ENCODE assay signal across 11 mouse cellular contexts in the genomic region with DNA sequence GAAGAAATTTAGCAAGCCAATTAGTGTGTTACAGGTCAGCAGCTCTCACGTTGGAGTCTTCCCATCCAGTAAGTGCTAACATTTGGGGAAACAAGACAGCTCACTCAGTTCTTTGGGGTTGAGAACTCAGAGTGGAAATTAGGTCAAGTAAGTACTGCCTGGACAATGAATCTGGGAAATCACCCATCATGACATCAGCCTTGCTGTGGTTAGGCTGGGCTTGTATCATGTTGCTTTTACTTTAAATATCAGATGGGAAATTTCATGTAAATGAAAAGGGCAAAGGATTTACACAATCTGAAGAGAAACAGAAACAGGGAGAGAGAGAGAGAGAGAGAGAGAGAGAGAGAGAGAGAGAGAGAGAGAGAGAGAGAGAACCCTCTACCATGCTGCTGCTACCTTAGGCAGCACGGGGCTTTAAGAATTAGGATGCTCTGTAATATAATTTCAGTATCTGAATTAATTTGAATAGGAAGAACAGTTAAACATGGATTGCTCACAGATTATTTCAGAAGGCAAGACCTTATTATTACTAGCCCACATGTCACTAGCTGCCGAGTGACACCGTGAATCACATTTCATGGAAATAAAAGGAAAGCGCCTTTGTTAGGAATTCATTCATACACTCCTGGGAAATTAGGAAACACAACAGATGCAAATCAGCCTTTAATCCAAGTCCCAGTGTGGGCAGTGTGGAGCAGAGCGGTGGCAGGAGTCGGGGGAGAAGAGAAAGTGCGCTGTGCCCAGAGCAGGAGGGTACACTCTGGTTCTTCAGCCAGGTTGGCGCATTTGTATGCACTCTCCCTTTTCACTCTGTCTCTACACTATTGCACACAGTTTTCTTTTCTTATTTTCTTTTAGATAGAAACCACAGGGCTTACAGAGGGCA.
DNase-seq lines count a peak whose midpoint lies in the region; ATAC-seq and TF ChIP-seq lines count a peak whose summit lies in the region.
"Had no signal": no experiment of that assay in that cellular context is flagged by ENCODE, and none has a peak within 500 bp of the region (broad histone marks: within the 10 kb centered on the region; RNA-seq: fewer than 3 reads in every experiment).

No protein-coding gene starts in this region.

- TF ChIP-seq CTCF in CH12.LX (conservative IDR thresholded peaks at IDR 0.05 in 1 of 2, IDR thresholded peaks at IDR 0.05 in 1 of 2; ENCODE audit: low read depth in 2 of 2, low read length in 2 of 2): no peak

- no peaks in the 10 kb centered on the region for H3K9me3 ChIP-seq in CH12.LX (replicated peaks; ENCODE audit: low read length)
- H3K9me3 ChIP-seq in hindbrain, embryonic 11.5 days (ENCODE audit: control insufficient read depth, low read length): no peaks in the 10 kb centered on the region
- no peaks in the 10 kb centered on the region for H3K9me3 ChIP-seq in midbrain, embryonic 14.5 days (ENCODE audit: control insufficient read depth, low read length)
- H3K9me3 ChIP-seq in kidney, embryonic 15.5 days (replicated peaks): no peaks in the 10 kb centered on the region

- no peaks in the 10 kb centered on the region for H3K79me2 ChIP-seq in CH12.LX (replicated peaks; ENCODE audit: control insufficient read depth, extremely low read depth, insufficient read depth, poor library complexity, severe bottlenecking)

- TF ChIP-seq POLR2A in CH12.LX (IDR thresholded peaks at IDR 0.05; ENCODE audit: low read depth, low read length): no peak

- TF ChIP-seq RAD21 in CH12.LX (IDR thresholded peaks at IDR 0.05; ENCODE audit: low read depth, low read length): no peak

- ATAC-seq in cerebellum, adult (ENCODE audit: insufficient number of reproducible peaks, low FRiP score, low TSS enrichment): peak; percentile 10; the same call in 1 of the 2 replicates
- peak; percentile 81; the same call in 1 of the 2 replicates for ATAC-seq in hindbrain, embryonic 11.5 days (ENCODE audit: low FRiP score)
- peak; percentile 92 for ATAC-seq in midbrain, embryonic 14.5 days (ENCODE audit: low FRiP score, low TSS enrichment)
- ATAC-seq in kidney, embryonic 15.5 days (replicated peaks; ENCODE audit: low FRiP score): no peak
- no peak for ATAC-seq in megakaryocyte, adult 5-6 weeks (ENCODE audit: poor library complexity, severe bottlenecking)

- TF ChIP-seq EP300 in CH12.LX (IDR thresholded peaks at IDR 0.05; ENCODE audit: low read length): peak; percentile 62

- H3K27ac ChIP-seq in CH12.LX (ENCODE audit: insufficient read depth, low read depth): peak overlapping the region; percentile 58; the same call in 1 of the 2 replicates
- H3K27ac ChIP-seq in hindbrain, embryonic 11.5 days (ENCODE audit: low read depth, low read length): no peak overlapping the region
- H3K27ac ChIP-seq in midbrain, embryonic 14.5 days (replicated peaks; ENCODE audit: low read depth, low read length): peak overlapping the region; percentile 50
- no peak overlapping the region for H3K27ac ChIP-seq in kidney, embryonic 15.5 days

- peaks cover 8 to 26% of the 10 kb centered on the region in 2 experiments for H3K4me1 ChIP-seq in CH12.LX (ENCODE audit: control insufficient read depth in 1 of 2, insufficient read depth in 2 of 2)
- no peaks in the 10 kb centered on the region; the same call in 1 of the 2 replicates for H3K4me1 ChIP-seq in hindbrain, embryonic 11.5 days (replicated peaks; ENCODE audit: control insufficient read depth, insufficient read depth, low read length)
- peaks cover 17% of the 10 kb centered on the region for H3K4me1 ChIP-seq in midbrain, embryonic 14.5 days (ENCODE audit: control insufficient read depth, insufficient read depth, low read length)
- H3K4me1 ChIP-seq in kidney, embryonic 15.5 days: no peaks in the 10 kb centered on the region

- H3K36me3 ChIP-seq in CH12.LX (replicated peaks in 1 of 2; ENCODE audit: control insufficient read depth in 1 of 2, insufficient read depth in 1 of 2, low read length in 1 of 2): no peaks in the 10 kb centered on the region
- H3K36me3 ChIP-seq in hindbrain, embryonic 11.5 days (ENCODE audit: control insufficient read depth, insufficient read depth, low read length): no peaks in the 10 kb centered on the region
- no peaks in the 10 kb centered on the region for H3K36me3 ChIP-seq in midbrain, embryonic 14.5 days (ENCODE audit: control insufficient read depth, insufficient read depth, low read length)
- H3K36me3 ChIP-seq in kidney, embryonic 15.5 days: no peaks in the 10 kb centered on the region

- no peak overlapping the region for H3K4me3 ChIP-seq in CH12.LX (replicated peaks in 1 of 3; ENCODE audit: low read depth in 2 of 3, low read length in 2 of 3, poor library complexity in 1 of 3)
- H3K4me3 ChIP-seq in hindbrain, embryonic 11.5 days (ENCODE audit: low read depth, low read length): no peak overlapping the region
- no peak overlapping the region for H3K4me3 ChIP-seq in midbrain, embryonic 14.5 days (replicated peaks; ENCODE audit: low read depth, low read length)
- H3K4me3 ChIP-seq in kidney, embryonic 15.5 days (replicated peaks): no peak overlapping the region

- no peaks in the 10 kb centered on the region for H3K27me3 ChIP-seq in CH12.LX (replicated peaks)
- no peaks in the 10 kb centered on the region for H3K27me3 ChIP-seq in hindbrain, embryonic 11.5 days (ENCODE audit: control insufficient read depth, insufficient read depth, low read length)
- H3K27me3 ChIP-seq in midbrain, embryonic 14.5 days (ENCODE audit: control insufficient read depth, insufficient read depth, low read length): no peaks in the 10 kb centered on the region
- no peaks in the 10 kb centered on the region for H3K27me3 ChIP-seq in kidney, embryonic 15.5 days

- WGBS in hindbrain, embryonic 11.5 days: 53% methylated on average over 9 of the region's 9 CpGs
- WGBS in midbrain, embryonic 14.5 days: 17% methylated on average over 9 of the region's 9 CpGs
- 81% methylated on average over 9 of the region's 9 CpGs for WGBS in kidney, embryonic 15.5 days

- dilution Hi-C loops in CH12.LX (cut with MboI; ENCODE audit: extremely low pct_ligation_motif_present, extremely low pct_unique_long_range_greater_than_20kb, low sequenced_read_pairs): no loop called here

- no peak for DNase-seq in cerebellum, adult 11 months
- peak; percentile 52 for DNase-seq in CH12.LX (ENCODE audit: extremely low read depth)
- peak; percentile 35 for DNase-seq in hindbrain, embryonic 11.5 days (ENCODE audit: low spot score)
- peak; percentile 72 for DNase-seq in midbrain, embryonic 14.5 days
- DNase-seq in kidney, adult 9 months: no peak
- DNase-seq: adrenal gland, postnatal 36 days; cerebellum, adult 11-12 months; kidney, adult 2 months had no signal

- H3K4me2 ChIP-seq in CH12.LX (ENCODE audit: insufficient read depth, low read depth, poor library complexity, severe bottlenecking): peak overlapping the region; percentile 67; the same call in 1 of the 2 replicates
- no peak overlapping the region for H3K4me2 ChIP-seq in hindbrain, embryonic 11.5 days (replicated peaks; ENCODE audit: low read depth, low read length)
- H3K4me2 ChIP-seq in midbrain, embryonic 14.5 days (ENCODE audit: low read length): peak overlapping the region; percentile 47
- H3K4me2 ChIP-seq in kidney, embryonic 15.5 days: no peak overlapping the region

- H3K9ac ChIP-seq in CH12.LX (ENCODE audit: insufficient read depth, low read depth): no peak overlapping the region; the same call in 1 of the 2 replicates
- no peak overlapping the region for H3K9ac ChIP-seq in hindbrain, embryonic 11.5 days (ENCODE audit: low read depth, low read length)
- H3K9ac ChIP-seq in midbrain, embryonic 14.5 days (replicated peaks; ENCODE audit: low read length): peak overlapping the region; percentile 31; the same call in 1 of the 2 replicates
- no peak overlapping the region for H3K9ac ChIP-seq in kidney, embryonic 15.5 days

- in situ Hi-C loops in CH12.LX (cut with MboI; ENCODE audit: low pct_ligation_motif_present, low pct_unique_long_range_greater_than_20kb, low sequenced_read_pairs): no loop called here

TF ChIP-seq in CH12.LX, 34 proteins besides CTCF, POLR2A, EP300 and RAD21 (continues in another document):
- peak; percentile 50; the same call in 1 of the 2 replicates for TF ChIP-seq JUN (IDR thresholded peaks at IDR 0.05; ENCODE audit: insufficient read depth, low read depth, low read length)
- TF ChIP-seq ELF1 (IDR thresholded peaks at IDR 0.05; ENCODE audit: low read depth, low read length): no peak
- TF ChIP-seq E2F4 (IDR thresholded peaks at IDR 0.05; ENCODE audit: insufficient replicate concordance, low read depth, low read length): no peak
- TF ChIP-seq ZMIZ1 (IDR thresholded peaks at IDR 0.05; ENCODE audit: low read depth, low read length): no peak
- TF ChIP-seq POLR2AphosphoS2 (IDR thresholded peaks at IDR 0.05; ENCODE audit: low read depth, low read length): no peak
- TF ChIP-seq BHLHE40 (IDR thresholded peaks at IDR 0.05; ENCODE audit: low read depth, low read length): peak; percentile 37; the same call in 1 of the 2 replicates
- peak; percentile 81 for TF ChIP-seq ETS1 (conservative IDR thresholded peaks at IDR 0.05; ENCODE audit: low read depth, low read length)
- no peak for TF ChIP-seq CHD1 (IDR thresholded peaks at IDR 0.05; ENCODE audit: low read depth, low read length)
- TF ChIP-seq MAFK (IDR thresholded peaks at IDR 0.05; ENCODE audit: insufficient replicate concordance, low read length): no peak
- no peak for TF ChIP-seq SIN3A (IDR thresholded peaks at IDR 0.05; ENCODE audit: low read length)
- no peak for TF ChIP-seq CHD2 (IDR thresholded peaks at IDR 0.05; ENCODE audit: low read length)
- 0 out of 2 replicates have a peak, but pooled peaks have one; percentile 34 for TF ChIP-seq JUND (conservative IDR thresholded peaks at IDR 0.05; ENCODE audit: low read depth, low read length)
- peak; percentile 66 for TF ChIP-seq MEF2A (IDR thresholded peaks at IDR 0.05; ENCODE audit: borderline replicate concordance, low read depth, low read length)
- TF ChIP-seq PAX5 (IDR thresholded peaks at IDR 0.05; ENCODE audit: low read length): no peak
- TF ChIP-seq TCF12 (IDR thresholded peaks at IDR 0.05; ENCODE audit: low read depth, low read length): 0 out of 2 replicates have a peak, but pooled peaks have one; percentile 52
- TF ChIP-seq MXI1 (IDR thresholded peaks at IDR 0.05; ENCODE audit: low read depth, low read length): no peak
- TF ChIP-seq NELFE (IDR thresholded peaks at IDR 0.05; ENCODE audit: low read depth, low read length): no peak
- no peak for TF ChIP-seq ZC3H11A (IDR thresholded peaks at IDR 0.05; ENCODE audit: low read depth, low read length)
- TF ChIP-seq HCFC1 (IDR thresholded peaks at IDR 0.05; ENCODE audit: low read depth, low read length): no peak
- no peak for TF ChIP-seq NRF1 (IDR thresholded peaks at IDR 0.05; ENCODE audit: low read depth, low read length)
- no peak for TF ChIP-seq RCOR1 (conservative IDR thresholded peaks at IDR 0.05; ENCODE audit: low read depth, low read length)
- no peak for TF ChIP-seq SMC3 (IDR thresholded peaks at IDR 0.05; ENCODE audit: low read depth, low read length)
- no peak for TF ChIP-seq USF1 (IDR thresholded peaks at IDR 0.05; ENCODE audit: low read depth, low read length)
- no peak for TF ChIP-seq UBTF (IDR thresholded peaks at IDR 0.05; ENCODE audit: low read depth, low read length)

Comparison
In these comparisons a context has a peak if more than half of its experiments do, and no peak if none do; other contexts are left out.
1. ATAC-seq: peak in cerebellum, adult (single experiment), hindbrain, embryonic 11.5 days (single experiment) and midbrain, embryonic 14.5 days (single experiment); none in kidney, embryonic 15.5 days (single experiment) and megakaryocyte, adult 5-6 weeks (single experiment).
2. DNase-seq: peak in CH12.LX (single experiment), hindbrain, embryonic 11.5 days (single experiment) and midbrain, embryonic 14.5 days (single experiment); none in cerebellum, adult 11 months (single experiment) and kidney, adult 9 months (single experiment).
3. H3K27ac ChIP-seq: peak in CH12.LX (single experiment) and midbrain, embryonic 14.5 days (single experiment); none in hindbrain, embryonic 11.5 days (single experiment) and kidney, embryonic 15.5 days (single experiment).
4. H3K4me2 ChIP-seq: peak in CH12.LX (single experiment) and midbrain, embryonic 14.5 days (single experiment); none in hindbrain, embryonic 11.5 days (single experiment) and kidney, embryonic 15.5 days (single experiment).